Mouse (Mus musculus) heart, postnatal 0 days (tissue): ENCODE measurements at regions not wholly inside any gene's neighbourhood (a gene's known extent, or its start where the extent isn't known, plus 50 kb on each side); places are given as distances from the start of the nearest gene placed in this dataset.

ENCODE experiments used
- CTCF ChIP-seq: IDR thresholded peaks from 2 replicates; pipeline ENCODE4 v1.5.1; 2016; ENCODE audit warnings: antibody characterized with exemption, control low read depth, low read depth
- EP300 ChIP-seq: IDR thresholded peaks from 2 replicates; pipeline ENCODE4 v1.6.1; 2016; ENCODE audit warnings: antibody characterized with exemption, low read depth

DNA sequence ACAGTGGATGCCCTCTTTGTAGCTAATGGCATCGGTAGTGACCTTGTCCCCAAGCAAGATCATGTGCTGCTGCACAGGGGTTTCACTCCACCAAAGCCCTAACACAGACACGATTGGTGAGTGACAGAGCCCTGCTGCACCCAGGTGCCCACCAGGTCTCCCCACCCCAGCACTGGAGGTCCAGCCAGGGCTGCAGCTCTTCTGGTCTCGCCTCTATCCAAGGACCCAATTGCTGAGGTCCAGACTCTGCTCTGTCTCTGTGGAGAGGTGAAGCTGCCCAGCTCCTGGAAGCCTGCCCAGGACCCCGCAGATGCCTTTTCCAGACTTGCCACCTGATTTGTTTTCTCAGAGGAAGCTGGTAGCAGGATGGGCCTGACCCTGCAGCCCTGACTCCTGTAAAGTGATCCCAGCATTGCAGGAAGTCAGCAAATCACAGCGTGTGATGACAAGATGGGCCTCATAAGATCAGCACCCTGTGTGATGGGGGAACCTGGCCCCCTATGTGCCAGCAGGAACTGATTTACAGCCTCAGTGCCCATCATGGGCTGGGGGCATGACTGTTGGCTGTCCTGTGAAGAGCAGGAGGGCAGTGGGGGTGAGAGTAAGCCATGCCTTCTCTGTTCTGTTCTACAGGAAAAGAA, 116.5 kb upstream of the Gm3448 start:
- TF ChIP-seq CTCF (no peak), EP300 (no peak)
